Mouse (Mus musculus): ENCODE measurements at regions not wholly inside any gene's neighbourhood (a gene's known extent, or its start where the extent isn't known, plus 50 kb on each side); places are given as distances from the start of the nearest gene placed in this dataset.

DNA sequence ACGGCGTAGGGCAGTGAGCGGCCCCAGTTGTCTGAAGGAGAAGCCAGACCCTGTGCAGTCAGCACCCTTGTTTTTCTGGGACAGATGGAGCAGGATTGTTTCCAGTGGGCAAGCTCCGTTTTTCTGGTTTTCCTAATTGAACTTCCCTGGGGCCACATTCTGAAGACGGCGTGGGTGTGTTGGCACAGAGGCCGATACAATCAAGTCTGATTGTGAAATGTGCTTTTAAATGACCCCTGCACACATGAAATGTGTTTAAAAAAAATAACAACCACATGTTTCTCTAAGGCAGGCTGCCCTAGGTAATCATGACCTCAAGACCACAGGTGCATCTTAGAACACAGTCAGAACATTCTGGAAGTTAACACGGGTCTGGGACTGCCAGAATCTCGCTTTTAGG is 81.2 kb upstream of the Lnx1 start:
- Histone ChIP-seq H3K27ac (no peak overlapping the region), H3K4me2 (replicated peaks) (no peak overlapping the region), H3K36me3 (no peaks in the 10 kb centered on the region), H3K9ac (no peak overlapping the region), H3K9me3 (no peaks in the 10 kb centered on the region), H3K4me3 (no peak overlapping the region), H3K27me3 (replicated peaks) (no peaks in the 10 kb centered on the region), H3K4me1 (no peaks in the 10 kb centered on the region)
- 79% methylated on average over 9 of the region's 9 CpGs for WGBS
- ATAC-seq (ENCODE audit: low FRiP score, low read depth): no peak

DNA sequence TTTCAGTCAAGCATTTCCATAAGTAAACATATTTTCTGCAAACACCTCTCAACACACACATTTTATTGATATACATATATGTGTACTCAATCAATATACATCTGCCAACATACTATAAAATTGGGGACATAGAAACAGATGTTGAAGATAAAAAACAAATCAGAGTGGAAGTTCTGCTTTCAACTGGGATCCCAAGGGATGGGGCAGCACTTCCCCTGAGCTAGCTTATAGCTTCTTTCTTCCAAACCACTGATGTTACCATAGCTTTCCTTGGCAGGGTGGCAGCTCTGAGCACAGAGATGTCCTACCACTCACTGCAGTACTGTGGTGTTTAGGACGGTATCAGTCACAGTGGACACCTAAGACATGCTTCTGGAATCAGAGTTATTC is 75.4 kb upstream of the Lnx1 start:
- ATAC-seq (ENCODE audit: low FRiP score, low read depth): no peak
- H3K4me1 ChIP-seq: no peaks in the 10 kb centered on the region

DNA sequence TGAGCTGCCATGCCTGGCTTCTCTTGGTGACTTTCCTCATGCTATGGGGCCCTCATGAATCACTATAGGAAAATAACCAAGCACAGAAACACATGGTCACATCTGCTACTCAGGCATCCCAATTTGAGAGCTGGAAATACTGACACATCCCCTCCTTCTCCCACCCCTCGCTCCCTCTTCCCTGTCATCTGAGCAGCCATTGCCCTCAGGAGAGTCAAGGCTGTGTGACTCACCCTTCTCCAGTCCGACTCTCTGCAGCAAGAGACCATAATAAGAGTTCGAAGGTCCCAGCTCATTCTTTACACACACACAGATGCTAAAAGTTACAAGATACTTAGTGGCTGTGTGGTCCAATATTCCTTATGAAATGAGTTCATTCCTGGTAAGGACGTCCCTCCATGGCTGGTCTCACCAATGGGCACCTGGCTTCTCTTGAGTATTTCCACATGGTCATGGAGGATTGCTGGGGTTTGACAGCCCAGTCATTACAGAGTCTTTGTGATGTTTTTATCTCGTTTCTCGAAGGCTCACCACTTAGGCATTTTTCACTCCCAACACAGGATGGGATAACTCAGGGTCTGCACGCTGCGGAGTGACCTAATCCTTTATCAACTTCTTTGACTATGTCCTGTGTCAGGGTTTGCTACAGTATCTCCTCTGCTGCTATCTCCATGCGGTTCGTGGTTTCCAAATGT is 74.8 kb upstream of the Lnx1 start:
- H3K27me3 ChIP-seq (replicated peaks): no peaks in the 10 kb centered on the region
- no peaks in the 10 kb centered on the region for H3K36me3 ChIP-seq
- no peak overlapping the region for H3K27ac ChIP-seq
- no peak overlapping the region for H3K9ac ChIP-seq
- 80% methylated on average over 10 of the region's 10 CpGs for WGBS
- ATAC-seq (ENCODE audit: low FRiP score, low read depth): no peak
- H3K4me1 ChIP-seq: no peaks in the 10 kb centered on the region
- H3K4me2 ChIP-seq (replicated peaks): no peak overlapping the region
- no peak overlapping the region for H3K4me3 ChIP-seq
- no peaks in the 10 kb centered on the region for H3K9me3 ChIP-seq

More for the DNA sequence above, 75.4 kb upstream of the Lnx1 start:
- Histone ChIP-seq H3K36me3 (no peaks in the 10 kb centered on the region), H3K4me2 (replicated peaks) (no peak overlapping the region), H3K9me3 (no peaks in the 10 kb centered on the region), H3K27me3 (replicated peaks) (no peaks in the 10 kb centered on the region), H3K27ac (no peak overlapping the region), H3K4me3 (no peak overlapping the region), H3K9ac (no peak overlapping the region)
- WGBS: 82% methylated on average over 1 of the region's 1 CpGs

DNA sequence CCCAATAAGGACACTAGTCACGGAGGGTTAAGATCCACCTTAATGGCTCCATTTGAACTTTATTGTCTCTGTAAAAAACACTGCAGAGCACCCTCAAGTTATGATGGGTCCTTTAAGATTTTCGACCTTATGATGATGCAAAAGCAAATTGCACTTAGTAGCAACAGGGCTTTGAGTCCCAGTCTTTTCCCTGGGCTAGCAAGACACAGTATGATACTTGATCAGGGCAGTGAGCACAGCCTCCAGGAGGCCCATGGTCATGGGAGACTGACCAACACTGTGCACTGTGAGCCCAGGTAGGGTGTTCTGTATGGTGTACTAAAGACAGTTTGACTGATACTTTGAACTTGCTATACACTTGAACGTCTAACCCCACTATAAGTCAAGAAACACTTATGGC is 73.4 kb upstream of the Lnx1 start:
- no peaks in the 10 kb centered on the region for H3K36me3 ChIP-seq
- H3K4me1 ChIP-seq: no peaks in the 10 kb centered on the region
- H3K9ac ChIP-seq: no peak overlapping the region
- no peak for ATAC-seq (ENCODE audit: low FRiP score, low read depth)
- no peak overlapping the region for H3K4me2 ChIP-seq (replicated peaks)
- H3K27me3 ChIP-seq (replicated peaks): no peaks in the 10 kb centered on the region
- H3K9me3 ChIP-seq: no peaks in the 10 kb centered on the region
- no peak overlapping the region for H3K4me3 ChIP-seq
- WGBS: 84% methylated on average over 3 of the region's 3 CpGs
- no peak overlapping the region for H3K27ac ChIP-seq

DNA sequence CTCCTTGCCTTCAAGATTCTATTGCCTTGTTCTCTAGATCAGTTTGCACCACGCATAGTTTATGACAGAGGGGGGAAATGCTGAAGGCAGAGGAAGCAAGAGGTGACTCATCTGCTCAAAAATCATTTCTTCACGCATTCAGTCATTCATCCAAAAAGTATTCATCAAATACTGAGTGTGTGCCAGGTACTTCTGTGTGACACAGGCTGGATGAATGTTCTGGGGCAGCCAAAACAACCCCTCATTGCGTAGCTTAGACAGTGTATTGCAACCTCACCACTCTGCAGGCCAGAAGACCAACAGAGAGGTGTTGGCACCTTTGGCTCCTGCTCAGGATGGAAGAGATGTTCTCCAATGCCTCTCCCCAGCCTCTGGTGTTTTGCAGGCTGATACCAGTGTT is 72.9 kb upstream of the Lnx1 start:
- Histone ChIP-seq H3K4me2 (replicated peaks) (no peak overlapping the region), H3K4me1 (no peaks in the 10 kb centered on the region), H3K36me3 (no peaks in the 10 kb centered on the region), H3K27me3 (replicated peaks) (no peaks in the 10 kb centered on the region), H3K9me3 (no peaks in the 10 kb centered on the region), H3K27ac (no peak overlapping the region), H3K4me3 (no peak overlapping the region), H3K9ac (no peak overlapping the region)
- 84% methylated on average over 3 of the region's 3 CpGs for WGBS
- no peak for ATAC-seq (ENCODE audit: low FRiP score, low read depth)

DNA sequence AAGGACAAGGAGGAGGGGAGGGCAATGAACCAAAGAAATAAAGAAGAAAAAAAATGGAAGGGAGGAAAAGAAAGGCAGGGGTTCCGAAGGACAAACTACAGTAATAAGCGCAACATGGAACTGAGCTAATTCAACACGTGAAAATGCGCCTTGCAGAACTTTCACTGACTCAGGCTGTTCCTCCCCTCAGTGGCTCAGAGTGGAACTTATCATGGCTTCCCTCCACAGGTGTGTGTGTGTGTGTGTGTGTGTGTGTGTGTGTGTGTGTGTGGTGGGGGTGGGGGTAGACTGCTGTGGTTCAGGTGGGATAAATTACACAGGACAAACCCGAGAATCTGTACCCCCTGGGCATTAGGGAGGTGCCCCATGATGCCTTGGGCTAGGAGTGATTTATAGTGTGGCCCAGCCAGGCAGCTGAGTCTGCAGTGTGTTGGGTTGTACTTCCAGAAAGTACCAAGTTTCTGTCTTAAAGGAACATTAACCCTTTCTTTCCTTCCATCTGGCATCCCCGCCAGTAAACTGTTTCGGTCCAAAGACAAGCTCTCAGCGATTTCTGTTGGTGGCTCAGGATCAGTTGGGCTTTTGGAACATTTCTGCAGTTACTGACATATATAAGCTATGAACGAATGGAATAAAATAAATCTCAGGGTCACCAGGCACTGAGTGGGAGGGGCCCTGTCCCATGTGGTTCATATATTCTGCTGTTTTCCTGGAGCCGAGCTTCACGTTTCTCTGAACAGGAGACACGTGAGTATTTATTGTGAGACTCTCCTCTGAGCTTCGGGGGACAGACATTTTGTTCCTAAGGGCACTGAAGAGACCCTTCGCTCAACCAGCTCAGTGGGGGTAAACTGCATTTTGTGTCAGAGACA is 71.1 kb upstream of the Lnx1 start:
- Histone ChIP-seq H3K27ac (no peak overlapping the region), H3K27me3 (replicated peaks) (no peaks in the 10 kb centered on the region), H3K4me3 (no peak overlapping the region), H3K4me1 (no peaks in the 10 kb centered on the region), H3K4me2 (replicated peaks) (no peak overlapping the region), H3K36me3 (no peaks in the 10 kb centered on the region), H3K9me3 (no peaks in the 10 kb centered on the region), H3K9ac (no peak overlapping the region)
- WGBS: 73% methylated on average over 14 of the region's 14 CpGs
- no peak for ATAC-seq (ENCODE audit: low FRiP score, low read depth)

DNA sequence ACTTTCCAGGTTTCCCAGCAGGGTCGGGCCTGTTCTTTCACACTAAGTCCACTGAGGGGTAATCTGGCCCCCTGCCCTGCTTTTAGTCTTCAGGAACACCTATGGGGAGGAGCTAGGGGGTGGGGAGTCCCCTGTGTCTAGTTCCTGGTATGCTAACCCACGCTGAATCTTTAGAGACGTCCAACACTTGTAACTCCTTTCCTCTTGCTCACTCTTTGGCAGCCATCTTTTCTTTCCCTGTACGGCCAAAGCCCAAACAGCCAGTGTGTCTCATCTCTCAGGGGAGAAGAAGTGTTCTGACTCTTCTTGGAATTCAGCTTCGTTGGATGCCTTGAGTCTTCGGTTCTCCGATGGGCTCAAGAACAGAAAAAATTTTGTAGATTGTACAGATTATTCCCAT is 68.4 kb upstream of the Lnx1 start:
- Histone ChIP-seq H3K36me3 (no peaks in the 10 kb centered on the region), H3K9me3 (no peaks in the 10 kb centered on the region), H3K4me1 (no peaks in the 10 kb centered on the region), H3K27me3 (replicated peaks) (no peaks in the 10 kb centered on the region), H3K4me2 (replicated peaks) (no peak overlapping the region), H3K27ac (no peak overlapping the region), H3K4me3 (no peak overlapping the region), H3K9ac (no peak overlapping the region)
- WGBS: 81% methylated on average over 7 of the region's 7 CpGs
- ATAC-seq (ENCODE audit: low FRiP score, low read depth): no peak

DNA sequence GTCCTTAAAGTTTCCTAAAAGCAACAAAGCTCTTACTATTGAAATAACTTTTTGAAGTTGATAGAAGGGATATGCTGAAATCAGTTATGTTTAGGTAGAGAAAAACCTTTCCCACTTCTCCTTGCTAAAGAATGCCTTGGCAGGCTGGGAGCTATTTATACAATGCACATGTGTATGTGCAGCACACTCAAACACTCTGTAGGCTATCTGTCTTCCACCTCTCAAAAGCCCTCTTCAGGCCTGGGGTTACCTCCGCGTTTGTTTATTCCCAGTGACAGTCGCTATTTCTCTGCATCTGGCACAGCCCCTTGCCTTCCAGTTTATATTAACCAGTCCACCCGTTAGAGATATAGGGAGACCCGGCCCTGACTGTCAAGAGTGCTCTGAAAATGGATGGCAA is 66.3 kb upstream of the Lnx1 start:
- WGBS: 77% methylated on average over 5 of the region's 5 CpGs

DNA sequence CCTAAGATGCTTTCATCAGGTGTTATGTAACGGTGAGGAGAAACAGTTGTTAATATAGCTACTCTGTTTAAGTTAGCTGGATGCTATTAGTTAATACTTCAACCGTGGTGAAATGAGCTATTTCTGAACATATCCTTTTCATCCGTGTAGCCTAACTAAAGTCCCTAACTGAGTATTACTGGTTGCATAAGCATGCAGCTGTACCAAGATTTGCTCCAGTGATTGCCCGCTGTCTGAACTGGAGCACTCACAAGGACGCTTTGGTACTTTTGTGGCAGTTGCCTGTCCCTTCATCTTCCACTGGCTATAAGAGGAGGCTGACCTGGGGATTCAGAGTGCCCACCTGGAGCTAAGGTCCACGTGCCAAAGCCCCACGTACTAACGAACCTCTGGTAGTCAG is 65.3 kb upstream of the Lnx1 start:
- no peak for ATAC-seq (ENCODE audit: low FRiP score, low read depth)
- Histone ChIP-seq H3K4me2 (replicated peaks) (no peak overlapping the region), H3K27ac (no peak overlapping the region), H3K9ac (no peak overlapping the region), H3K4me3 (no peak overlapping the region), H3K36me3 (no peaks in the 10 kb centered on the region), H3K9me3 (no peaks in the 10 kb centered on the region), H3K4me1 (peaks cover 5% of the 10 kb centered on the region; the same call in 1 of the 2 replicates), H3K27me3 (replicated peaks) (no peaks in the 10 kb centered on the region)
- WGBS: 83% methylated on average over 8 of the region's 8 CpGs

More for the DNA sequence above, 66.3 kb upstream of the Lnx1 start:
- Histone ChIP-seq H3K36me3 (no peaks in the 10 kb centered on the region), H3K9me3 (no peaks in the 10 kb centered on the region), H3K27me3 (replicated peaks) (no peaks in the 10 kb centered on the region), H3K4me2 (replicated peaks) (no peak overlapping the region), H3K27ac (no peak overlapping the region), H3K4me3 (no peak overlapping the region), H3K4me1 (peaks cover 5% of the 10 kb centered on the region; the same call in 1 of the 2 replicates), H3K9ac (no peak overlapping the region)
- no peak for ATAC-seq (ENCODE audit: low FRiP score, low read depth)

DNA sequence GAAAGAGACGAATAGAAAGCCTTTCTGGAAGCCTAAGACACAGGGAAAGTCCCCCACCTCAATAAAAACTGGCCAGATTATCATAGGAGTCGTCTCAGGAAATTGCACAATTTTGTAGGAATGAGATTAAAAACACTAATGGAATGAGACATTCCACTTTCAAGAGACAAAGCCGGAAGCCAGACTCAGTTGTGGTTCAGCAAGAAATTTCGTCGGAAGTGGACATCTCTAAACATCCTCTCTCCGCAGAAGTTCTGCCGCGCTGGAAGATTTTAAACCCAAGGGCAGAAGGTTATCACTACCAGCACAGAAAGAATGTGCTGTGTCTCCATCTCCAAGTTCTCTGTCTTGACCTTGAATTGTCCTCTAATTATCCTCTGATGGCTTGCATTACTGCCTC is 63.5 kb upstream of the Lnx1 start:
- WGBS: 87% methylated on average over 8 of the region's 8 CpGs
- no peaks in the 10 kb centered on the region for H3K9me3 ChIP-seq
- H3K36me3 ChIP-seq: no peaks in the 10 kb centered on the region
- H3K27ac ChIP-seq: no peak overlapping the region
- H3K27me3 ChIP-seq (replicated peaks): no peaks in the 10 kb centered on the region
- H3K9ac ChIP-seq: no peak overlapping the region
- peaks cover 5% of the 10 kb centered on the region; the same call in 1 of the 2 replicates for H3K4me1 ChIP-seq
- H3K4me2 ChIP-seq (replicated peaks): no peak overlapping the region
- H3K4me3 ChIP-seq: no peak overlapping the region
- no peak for ATAC-seq (ENCODE audit: low FRiP score, low read depth)

DNA sequence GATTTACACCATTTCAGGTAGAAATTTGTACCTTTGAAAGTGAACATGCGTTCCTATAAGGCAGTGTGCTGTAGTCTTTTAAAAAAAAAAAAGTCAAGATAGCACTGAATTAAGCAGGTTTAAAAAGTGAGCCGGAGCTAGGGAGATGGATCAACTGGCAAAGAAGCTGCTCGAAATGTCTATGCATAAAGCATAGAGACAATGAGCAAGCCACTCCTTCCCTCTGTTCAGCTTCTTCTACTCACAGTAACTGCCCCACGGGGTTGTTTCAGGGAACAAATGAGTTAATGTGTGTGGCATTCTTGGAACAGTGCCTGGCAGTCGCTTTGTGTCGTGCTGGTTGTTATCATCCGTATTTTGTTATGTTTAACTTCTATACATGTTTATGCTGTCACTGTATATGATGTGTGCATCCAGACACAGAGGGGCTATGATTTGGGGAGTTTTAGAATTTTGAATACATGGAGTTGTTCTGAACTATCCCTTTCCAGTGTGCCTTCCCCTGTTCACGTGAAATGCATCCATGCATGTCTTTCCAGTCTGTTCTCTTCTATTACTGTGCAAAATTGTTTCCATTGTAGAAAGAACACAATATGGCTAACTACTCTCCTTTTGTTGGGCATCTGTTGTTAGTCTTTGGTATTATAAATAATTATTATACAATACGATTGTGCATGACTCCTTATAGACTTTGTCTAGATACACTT is 62.5 kb upstream of the Lnx1 start:
- no peak for ATAC-seq (ENCODE audit: low FRiP score, low read depth)
- WGBS: 41% methylated on average over 9 of the region's 9 CpGs
- H3K4me1 ChIP-seq: peaks cover 5% of the 10 kb centered on the region; the same call in 1 of the 2 replicates

DNA sequence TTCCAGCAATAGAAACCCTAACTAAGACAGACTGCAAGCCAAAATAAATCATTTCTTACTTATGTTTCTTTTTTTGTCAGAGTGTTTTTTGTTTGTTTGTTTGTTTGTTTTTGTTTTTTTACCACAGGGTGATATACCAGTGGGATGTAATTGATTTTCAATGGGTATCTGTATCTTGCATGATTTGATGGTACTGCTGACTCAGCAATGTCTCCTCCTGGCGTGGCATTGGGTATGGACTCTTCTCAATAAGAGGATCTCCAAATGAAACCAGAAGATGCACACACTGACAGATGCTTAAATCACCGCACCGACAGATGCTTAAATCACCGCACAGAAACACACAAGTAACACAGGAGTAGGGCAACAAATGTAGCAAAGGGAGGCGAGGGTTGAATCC is 54.8 kb upstream of the Lnx1 start:
- 88% methylated on average over 5 of the region's 5 CpGs for WGBS
- no peaks in the 10 kb centered on the region for H3K9me3 ChIP-seq
- no peak overlapping the region for H3K4me3 ChIP-seq
- no peak overlapping the region for H3K4me2 ChIP-seq (replicated peaks)
- no peak overlapping the region for H3K9ac ChIP-seq
- no peaks in the 10 kb centered on the region for H3K27me3 ChIP-seq (replicated peaks)
- H3K36me3 ChIP-seq: no peaks in the 10 kb centered on the region
- H3K27ac ChIP-seq: no peak overlapping the region
- H3K4me1 ChIP-seq: no peaks in the 10 kb centered on the region
- no peak for ATAC-seq (ENCODE audit: low FRiP score, low read depth)

More for the DNA sequence above, 62.5 kb upstream of the Lnx1 start:
- no peak overlapping the region for H3K27ac ChIP-seq
- no peaks in the 10 kb centered on the region for H3K36me3 ChIP-seq
- H3K27me3 ChIP-seq (replicated peaks): no peaks in the 10 kb centered on the region
- H3K4me3 ChIP-seq: no peak overlapping the region
- H3K9me3 ChIP-seq: no peaks in the 10 kb centered on the region
- no peak overlapping the region for H3K9ac ChIP-seq
- H3K4me2 ChIP-seq (replicated peaks): no peak overlapping the region
